8 mouse cellular contexts compared by ENCODE assay signal in the genomic region with DNA sequence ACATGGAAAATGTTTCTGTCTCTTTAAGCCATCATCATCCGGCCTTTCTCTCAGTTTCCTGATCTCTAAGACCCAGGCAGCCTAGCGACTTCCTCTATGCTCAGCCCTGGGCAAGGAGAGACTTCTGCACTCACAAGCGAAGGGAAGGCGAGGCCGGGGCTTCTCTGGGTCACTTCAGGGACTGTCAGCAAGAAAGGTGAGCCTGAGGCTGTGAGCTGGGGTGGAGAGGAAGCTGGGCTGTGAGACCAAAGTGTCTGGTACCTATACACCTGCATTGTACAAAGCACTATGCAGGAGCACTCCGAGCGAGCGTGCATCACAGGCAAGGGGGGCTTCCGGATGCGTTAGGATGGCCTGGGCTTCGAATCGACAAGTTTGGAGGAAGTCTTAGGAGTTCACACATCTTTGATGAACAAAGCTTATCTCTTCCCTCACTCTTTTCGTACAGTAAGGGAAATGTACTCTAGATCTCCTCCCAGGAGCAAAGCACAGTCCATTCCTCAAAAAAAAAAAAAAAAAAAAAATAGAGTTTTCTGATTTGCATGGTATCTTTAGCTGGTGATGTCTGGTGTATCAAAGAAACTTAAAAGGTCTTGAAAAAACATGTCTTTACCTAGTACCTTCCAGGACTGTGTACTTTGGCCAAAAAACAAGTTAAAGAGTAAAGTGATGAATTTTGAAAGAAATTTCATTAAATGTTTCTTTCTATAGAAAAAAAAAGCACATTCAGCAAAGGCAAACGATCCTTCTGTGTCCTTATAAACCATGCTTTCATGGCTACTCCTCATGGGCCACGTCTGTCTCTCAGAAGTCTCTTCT. TPM values are rescaled to one million over a fixed set of nuclear protein-coding genes. Genes with fewer than 3 reads are reported as not detected.
DNase-seq lines count a peak whose midpoint lies in the region; ATAC-seq lines count a peak whose summit lies in the region.

A gene (plus strand): TSS at position 94 of the 819 bp plus-strand sequence.

- H3K4me2 ChIP-seq in limb, embryonic 13.5 days (replicated peaks) = no peak within 1 kb of the TSS
- H3K4me2 ChIP-seq in liver, embryonic 16.5 days (ENCODE audit: low read depth, low read length) = 0 out of 2 replicates have a peak within 1 kb of the TSS, but pooled peaks have one; percentile 9

- no peak within 1 kb of the TSS for H3K27ac ChIP-seq in limb, embryonic 13.5 days
- no peak within 1 kb of the TSS for H3K27ac ChIP-seq in limb, embryonic 10.5 days
- H3K27ac ChIP-seq in liver, embryonic 16.5 days (ENCODE audit: low read length) = no peak within 1 kb of the TSS

- intact Hi-C loops in heart, postnatal 36 days (cut with DNase I) = no loop called here

- WGBS in limb, embryonic 13.5 days = 76% methylated on average over 15 of the region's 15 CpGs
- 78% methylated on average over 15 of the region's 15 CpGs for WGBS in limb, embryonic 10.5 days
- 18% methylated on average over 15 of the region's 15 CpGs for WGBS in liver, embryonic 16.5 days (ENCODE audit: insufficient replicate concordance)

- H3K4me3 ChIP-seq in limb, embryonic 13.5 days = no peak within 1 kb of the TSS
- no peak within 1 kb of the TSS for H3K4me3 ChIP-seq in limb, embryonic 10.5 days
- peak within 1 kb of the TSS; percentile 37 for H3K4me3 ChIP-seq in liver, embryonic 16.5 days (ENCODE audit: low read depth, low read length)

- H3K9ac ChIP-seq in limb, embryonic 13.5 days = no peak within 1 kb of the TSS
- no peak within 1 kb of the TSS; the same call in 1 of the 2 replicates for H3K9ac ChIP-seq in liver, embryonic 16.5 days (ENCODE audit: low read depth, low read length)

- DNase-seq in limb, embryonic 10.5 days (ENCODE audit: low spot score) = no peak
- peak; percentile 58 to 63 for DNase-seq in heart, postnatal 36 days
- peak; percentile 84 for DNase-seq in spleen, postnatal 36 days (ENCODE audit: low spot score in 2 of 2)
- no peak for DNase-seq in ovary, adult 18-20 months (ENCODE audit: low spot score)
- no peak for DNase-seq in cerebellum, postnatal 25 days
- DNase-seq in right cerebral cortex, postnatal 25 days = no peak

- ATAC-seq in limb, embryonic 13.5 days (ENCODE audit: low FRiP score, low read depth) = no peak
- ATAC-seq in liver, embryonic 16.5 days (ENCODE audit: low read depth) = no peak

- H3K4me1 ChIP-seq in limb, embryonic 13.5 days = peaks cover 9% of the 10 kb centered on the region
- peaks cover 16% of the 10 kb centered on the region for H3K4me1 ChIP-seq in limb, embryonic 10.5 days
- H3K4me1 ChIP-seq in liver, embryonic 16.5 days (ENCODE audit: control insufficient read depth, low read depth, low read length) = peaks cover 7% of the 10 kb centered on the region

- no peaks in the 10 kb centered on the region for H3K9me3 ChIP-seq in limb, embryonic 13.5 days
- H3K9me3 ChIP-seq in limb, embryonic 10.5 days (replicated peaks) = no peaks in the 10 kb centered on the region
- H3K9me3 ChIP-seq in liver, embryonic 16.5 days (replicated peaks; ENCODE audit: control insufficient read depth, low read length) = no peaks in the 10 kb centered on the region

- H3K27me3 ChIP-seq in limb, embryonic 13.5 days = peaks cover 44% of the 10 kb centered on the region
- H3K27me3 ChIP-seq in limb, embryonic 10.5 days (ENCODE audit: low read depth, poor library complexity, severe bottlenecking) = peaks cover 41% of the 10 kb centered on the region
- no peaks in the 10 kb centered on the region for H3K27me3 ChIP-seq in liver, embryonic 16.5 days (ENCODE audit: control insufficient read depth, insufficient read depth, low read depth, low read length)

- no peaks in the 10 kb centered on the region for H3K36me3 ChIP-seq in limb, embryonic 13.5 days
- H3K36me3 ChIP-seq in limb, embryonic 10.5 days = no peaks in the 10 kb centered on the region
- H3K36me3 ChIP-seq in liver, embryonic 16.5 days (ENCODE audit: control insufficient read depth, insufficient read depth) = no peaks in the 10 kb centered on the region

RNA-seq across cellular contexts. Expression of the gene that starts here (rescaled TPM):
- 9.8 and 10.4 TPM in 2 replicates for polyA plus RNA-seq in limb, embryonic 13.5 days (2015; fragmentation: Nextera tagmentation; extraction: Ambion mirVana)
- polyA plus RNA-seq in limb, embryonic 10.5 days (2016; fragmentation: Nextera tagmentation; extraction: Ambion mirVana) = 7.9 and 8.5 TPM in 2 replicates
- 10 to 100 TPM in 1 of 2 experiments, 1 to 10 TPM in 1; 8.1 to 11.8 TPM for total RNA-seq in heart, postnatal 36 days (2021)
- 5.7 and 5.9 TPM in 2 replicates for polyA plus RNA-seq in liver, embryonic 16.5 days (2015; fragmentation: Nextera tagmentation; extraction: Ambion mirVana)

Comparison
In these comparisons a context has a peak if more than half of its experiments do, and no peak if none do; other contexts are left out.
1. DNase-seq: peak in heart, postnatal 36 days (2 of 2) and spleen, postnatal 36 days (2 of 2); none in limb, embryonic 10.5 days (single experiment), ovary, adult 18-20 months (single experiment), cerebellum, postnatal 25 days (0 of 2) and right cerebral cortex, postnatal 25 days (single experiment).